ENCODE assay signal across 25 mouse cellular contexts in genomic region chr19:34520051-34520450, GRCm38 (mm10). TPM values are rescaled to one million over a fixed set of nuclear protein-coding genes. Genes with fewer than 3 reads are reported as not detected.
DNase-seq lines count a peak whose midpoint lies in the region; ATAC-seq and TF ChIP-seq lines count a peak whose summit lies in the region.
"Had no signal": no experiment of that assay in that cellular context is flagged by ENCODE, and none has a peak within 500 bp of the region (broad histone marks: within the 10 kb centered on the region; RNA-seq: fewer than 3 reads in every experiment).

No protein-coding gene starts in this region.

- H3K27ac ChIP-seq in kidney, adult 2 months (ENCODE audit: insufficient read depth, low read depth, low read length) = peak overlapping the region; percentile 87
- H3K27ac ChIP-seq in kidney, embryonic 16.5 days (ENCODE audit: low read length) = no peak overlapping the region
- no peak overlapping the region for H3K27ac ChIP-seq in kidney, embryonic 14.5 days (ENCODE audit: low read depth, low read length)
- peak overlapping the region; percentile 67 for H3K27ac ChIP-seq in brown adipose tissue, adult 24 weeks (replicated peaks; ENCODE audit: low read depth, low read length)
- no peak overlapping the region for H3K27ac ChIP-seq in midbrain, embryonic 15.5 days
- H3K27ac ChIP-seq: forebrain, embryonic 10.5 days; forebrain, embryonic 13.5 days; heart, adult 2 months; heart, embryonic 10.5 days; heart, embryonic 13.5 days; hindbrain, embryonic 14.5 days had no signal

- DNase-seq in kidney, adult 2 months = peak; percentile 76
- DNase-seq in kidney, postnatal 14 days = peak; percentile 27
- DNase-seq in spleen, postnatal 10 days (ENCODE audit: low spot score in 2 of 2) = no peak
- DNase-seq: B cell, adult 2 months; cerebellum, adult 11-12 months; cerebellum, adult 9-10 months; cerebellum, postnatal 14 days; gastrocnemius, postnatal 10 days; gastrocnemius, postnatal 36 days; heart, adult 2 months; heart, postnatal 14 days; heart, postnatal 4 days had no signal

- no peaks in the 10 kb centered on the region for H3K27me3 ChIP-seq in kidney, adult 2 months (replicated peaks; ENCODE audit: control insufficient read depth, insufficient read depth, low read length)
- H3K27me3 ChIP-seq in kidney, embryonic 16.5 days (ENCODE audit: insufficient read depth, low read length) = no peaks in the 10 kb centered on the region
- H3K27me3 ChIP-seq in kidney, embryonic 14.5 days (ENCODE audit: control insufficient read depth, insufficient read depth, low read length) = no peaks in the 10 kb centered on the region
- no peaks in the 10 kb centered on the region for H3K27me3 ChIP-seq in midbrain, embryonic 15.5 days (replicated peaks)
- H3K27me3 ChIP-seq: CH12.LX; forebrain, embryonic 13.5 days; heart, embryonic 13.5 days; Patski had no signal

- TF ChIP-seq CTCF in kidney, adult 2 months (conservative IDR thresholded peaks at IDR 0.05; ENCODE audit: insufficient read depth, insufficient read length, low read depth, low read length) = no peak

- H3K36me3 ChIP-seq in kidney, adult 2 months (ENCODE audit: control insufficient read depth, insufficient read depth, low read length) = no peaks in the 10 kb centered on the region; the same call in 1 of the 2 replicates
- H3K36me3 ChIP-seq in kidney, embryonic 16.5 days (ENCODE audit: insufficient read depth, low read length) = 0 out of 2 replicates have a peak, but pooled peaks cover 10% of the 10 kb centered on the region
- H3K36me3 ChIP-seq in kidney, embryonic 14.5 days (ENCODE audit: control insufficient read depth, insufficient read depth, low read length) = 0 out of 2 replicates have a peak, but pooled peaks cover 3% of the 10 kb centered on the region
- no peaks in the 10 kb centered on the region for H3K36me3 ChIP-seq in midbrain, embryonic 15.5 days (replicated peaks)
- H3K36me3 ChIP-seq: G1E had no signal

- no peak overlapping the region for H3K4me3 ChIP-seq in kidney, adult 2 months (ENCODE audit: insufficient read depth, low read depth, low read length)
- H3K4me3 ChIP-seq in kidney, embryonic 16.5 days (ENCODE audit: low read length) = no peak overlapping the region
- no peak overlapping the region for H3K4me3 ChIP-seq in kidney, embryonic 14.5 days (ENCODE audit: low read length)
- no peak overlapping the region for H3K4me3 ChIP-seq in brown adipose tissue, adult 24 weeks (ENCODE audit: insufficient read depth, low read depth, low read length)
- no peak overlapping the region for H3K4me3 ChIP-seq in midbrain, embryonic 15.5 days
- H3K4me3 ChIP-seq: forebrain, embryonic 10.5 days; forebrain, embryonic 13.5 days; heart, adult 2 months; heart, embryonic 10.5 days; heart, embryonic 13.5 days had no signal

- no peak overlapping the region for H3K9ac ChIP-seq in kidney, embryonic 16.5 days (replicated peaks; ENCODE audit: low read length)
- no peak overlapping the region for H3K9ac ChIP-seq in kidney, embryonic 14.5 days (ENCODE audit: low read depth, low read length)
- no peak overlapping the region for H3K9ac ChIP-seq in midbrain, embryonic 15.5 days
- H3K9ac ChIP-seq: forebrain, embryonic 13.5 days; heart, embryonic 13.5 days; hindbrain, embryonic 14.5 days had no signal

- 36% methylated on average over 4 of the region's 4 CpGs for WGBS in kidney, adult 2 months
- WGBS in kidney, embryonic 16.5 days = 66% methylated on average over 4 of the region's 4 CpGs
- WGBS in kidney, embryonic 14.5 days = 81% methylated on average over 4 of the region's 4 CpGs
- 87% methylated on average over 4 of the region's 4 CpGs for WGBS in midbrain, embryonic 15.5 days

- H3K9me3 ChIP-seq in kidney, embryonic 16.5 days (ENCODE audit: low read length) = no peaks in the 10 kb centered on the region
- no peaks in the 10 kb centered on the region for H3K9me3 ChIP-seq in kidney, embryonic 14.5 days (ENCODE audit: control insufficient read depth, low read length)
- no peaks in the 10 kb centered on the region for H3K9me3 ChIP-seq in midbrain, embryonic 15.5 days
- H3K9me3 ChIP-seq: forebrain, embryonic 10.5 days; forebrain, embryonic 13.5 days; G1E; heart, embryonic 10.5 days; heart, embryonic 13.5 days had no signal

- no peak for ATAC-seq in kidney, embryonic 16.5 days (ENCODE audit: low FRiP score, low TSS enrichment)
- ATAC-seq in kidney, embryonic 14.5 days (ENCODE audit: low FRiP score, low TSS enrichment) = no peak
- ATAC-seq in midbrain, embryonic 15.5 days (replicated peaks) = no peak
- ATAC-seq: forebrain, embryonic 13.5 days; forebrain, embryonic 16.5 days; Patski had no signal

- H3K4me2 ChIP-seq in kidney, embryonic 16.5 days (replicated peaks; ENCODE audit: low read depth, low read length) = no peak overlapping the region
- H3K4me2 ChIP-seq in kidney, embryonic 14.5 days (replicated peaks; ENCODE audit: low read depth, low read length) = no peak overlapping the region
- no peak overlapping the region for H3K4me2 ChIP-seq in midbrain, embryonic 15.5 days
- H3K4me2 ChIP-seq: forebrain, embryonic 13.5 days; heart, embryonic 13.5 days; hindbrain, embryonic 14.5 days had no signal

- H3K4me1 ChIP-seq in kidney, adult 2 months (ENCODE audit: control insufficient read depth, insufficient read depth, low read length) = peaks cover 46% of the 10 kb centered on the region
- H3K4me1 ChIP-seq in kidney, embryonic 16.5 days (ENCODE audit: insufficient read depth, low read length) = no peaks in the 10 kb centered on the region
- no peaks in the 10 kb centered on the region for H3K4me1 ChIP-seq in kidney, embryonic 14.5 days (ENCODE audit: control insufficient read depth, insufficient read depth, low read length)
- peaks cover 47% of the 10 kb centered on the region for H3K4me1 ChIP-seq in brown adipose tissue, adult 24 weeks (ENCODE audit: control insufficient read depth, insufficient read depth, insufficient read length, low read length)
- H3K4me1 ChIP-seq in midbrain, embryonic 15.5 days = no peaks in the 10 kb centered on the region
- H3K4me1 ChIP-seq: forebrain, embryonic 13.5 days had no signal

- TF ChIP-seq POLR2A in kidney, adult 2 months (IDR thresholded peaks at IDR 0.05; ENCODE audit: low read depth, low read length) = no peak

RNA-seq across cellular contexts. Expression of gene Lipa, which starts 7.2 kb away (rescaled TPM):
- polyA plus RNA-seq in kidney, adult 2 months (2012; rRNA removed) = 210 and 240 TPM in 2 replicates
- 36.0 TPM in 2 replicates for polyA plus RNA-seq in kidney, embryonic 16.5 days (2015; fragmentation: Nextera tagmentation; extraction: Ambion mirVana)
- polyA plus RNA-seq in kidney, embryonic 14.5 days (2014; fragmentation: Nextera tagmentation; extraction: Ambion mirVana) = 22.0 and 26.7 TPM in 2 replicates
- 84.3 and 109 TPM in 2 replicates for polyA plus RNA-seq in brown adipose tissue, adult 24 weeks (2012; ENCODE audit: insufficient read depth, insufficient read length, missing spikeins)
- polyA plus RNA-seq in midbrain, embryonic 15.5 days (2015; fragmentation: Nextera tagmentation; extraction: Ambion mirVana) = 22.8 and 24.0 TPM in 2 replicates
- polyA plus RNA-seq: G1E had no signal

RNA-seq across cellular contexts. Expression of gene Ifit2, which starts 30.4 kb away (rescaled TPM):
- polyA plus RNA-seq in kidney, adult 2 months (2012; rRNA removed) = 3.4 and 4.0 TPM in 2 replicates
- polyA plus RNA-seq in kidney, embryonic 16.5 days (2015; fragmentation: Nextera tagmentation; extraction: Ambion mirVana) = 11.5 and 11.8 TPM in 2 replicates
- polyA plus RNA-seq in kidney, embryonic 14.5 days (2014; fragmentation: Nextera tagmentation; extraction: Ambion mirVana) = 3.9 and 9.8 TPM in 2 replicates
- 2.2 and 2.8 TPM in 2 replicates for polyA plus RNA-seq in brown adipose tissue, adult 24 weeks (2012; ENCODE audit: insufficient read depth, insufficient read length, missing spikeins)
- polyA plus RNA-seq in midbrain, embryonic 15.5 days (2015; fragmentation: Nextera tagmentation; extraction: Ambion mirVana) = 6.8 and 7.2 TPM in 2 replicates
- polyA plus RNA-seq: G1E had no signal

RNA-seq across cellular contexts. Expression of gene Ch25h, which starts 45.1 kb away (rescaled TPM):
- polyA plus RNA-seq in kidney, adult 2 months (2012; rRNA removed) = 7.8 and 11.3 TPM in 2 replicates
- polyA plus RNA-seq in kidney, embryonic 16.5 days (2015; fragmentation: Nextera tagmentation; extraction: Ambion mirVana) = 2.2 and 2.7 TPM in 2 replicates
- polyA plus RNA-seq in kidney, embryonic 14.5 days (2014; fragmentation: Nextera tagmentation; extraction: Ambion mirVana) = 1.4 and 2.1 TPM in 2 replicates
- polyA plus RNA-seq in brown adipose tissue, adult 24 weeks (2012; ENCODE audit: insufficient read depth, insufficient read length, missing spikeins) = 0.75 TPM in 1 of 2 replicates, not detected in the other
- polyA plus RNA-seq in midbrain, embryonic 15.5 days (2015; fragmentation: Nextera tagmentation; extraction: Ambion mirVana) = 0.75 and 0.79 TPM in 2 replicates
- polyA plus RNA-seq: G1E, Patski had no signal

Comparison
In these comparisons a context has a peak if more than half of its experiments do, and no peak if none do; other contexts are left out.
1. H3K27ac ChIP-seq: peak in kidney, adult 2 months (single experiment) and brown adipose tissue, adult 24 weeks (single experiment); none in kidney, embryonic 16.5 days (single experiment), kidney, embryonic 14.5 days (single experiment) and midbrain, embryonic 15.5 days (single experiment).
2. DNase-seq: peak in kidney, adult 2 months (single experiment) and kidney, postnatal 14 days (single experiment); none in spleen, postnatal 10 days (0 of 2).